Mouse (Mus musculus) retina, embryonic 14.5 days (tissue): ENCODE measurements around the gene Sec14l5.

Experiments used
- DNase-seq: peaks from one replicate; pipeline ENCODE4 v3.0.0-alpha.2; 2015; ENCODE audit warnings: low spot score

Gene Sec14l5

GRCm38 (mm10) chr16:5147037-5147385 lies at the start of gene Sec14l5:
TSS of gene Sec14l5 (plus strand) at chr16:5147109.
- no peak for DNase-seq

- DNase-seq, result no peak
These were observed 45.9 kb upstream of the Sec14l5 start for GRCm38 (mm10) chr16:5101000-5101399.

GRCm38 (mm10) chr16:5109877-5110276 lies 37.0 kb upstream of the Sec14l5 start:
- DNase-seq, result no peak

- no peak for DNase-seq
These were observed 35.9 kb upstream of the Sec14l5 start for GRCm38 (mm10) chr16:5111021-5111420.

GRCm38 (mm10) chr16:5113002-5113550 lies 33.8 kb upstream of the Sec14l5 start:
- no peak for DNase-seq

GRCm38 (mm10) chr16:5113582-5113981 lies 33.3 kb upstream of the Sec14l5 start:
- no peak for DNase-seq

- DNase-seq, result no peak
These were observed 27.5 kb upstream of the Sec14l5 start for GRCm38 (mm10) chr16:5119385-5119784.

- no peak for DNase-seq
These were observed 27.1 kb upstream of the Sec14l5 start for GRCm38 (mm10) chr16:5119845-5120244.

GRCm38 (mm10) chr16:5123476-5123875 lies 23.4 kb upstream of the Sec14l5 start:
- DNase-seq, result no peak

- no peak for DNase-seq
These were observed 16.7 kb upstream of the Sec14l5 start for GRCm38 (mm10) chr16:5130196-5130595.

GRCm38 (mm10) chr16:5130766-5131165 lies 16.1 kb upstream of the Sec14l5 start:
- no peak for DNase-seq

GRCm38 (mm10) chr16:5131251-5131922 lies 15.5 kb upstream of the Sec14l5 start:
- DNase-seq, result no peak

GRCm38 (mm10) chr16:5132401-5132801 lies 14.5 kb upstream of the Sec14l5 start, which contains the start of gene Ppl:
TSS of gene Ppl (minus strand) at chr16:5132421.
- peak; percentile 27 for DNase-seq

- DNase-seq, result no peak
These were observed 12.1 kb upstream of the Sec14l5 start for GRCm38 (mm10) chr16:5134623-5135330.

- no peak for DNase-seq
These were observed 11.2 kb upstream of the Sec14l5 start for GRCm38 (mm10) chr16:5135551-5136261.

- no peak for DNase-seq
These were observed 10.4 kb upstream of the Sec14l5 start for GRCm38 (mm10) chr16:5136505-5136904.

GRCm38 (mm10) chr16:5137006-5137540 lies 9.8 kb upstream of the Sec14l5 start:
- no peak for DNase-seq

GRCm38 (mm10) chr16:5139741-5140140 lies 7.2 kb upstream of the Sec14l5 start:
- DNase-seq, result no peak

GRCm38 (mm10) chr16:5145570-5145969 lies 1.3 kb upstream of the Sec14l5 start:
- peak; percentile 97 for DNase-seq

- DNase-seq, result peak; percentile 82
These were observed 407 bp upstream of the Sec14l5 start for GRCm38 (mm10) chr16:5146367-5147036.

- no peak for DNase-seq
These were observed 3.6 kb downstream of the Sec14l5 start for GRCm38 (mm10) chr16:5150544-5150943.
